Comparison of ENCODE assay signal across 28 mouse cellular contexts in genomic region chr5:141097878-141098277, GRCm38 (mm10).
A peak's percentile ranks its signal among the peaks of the same experiment; 100 is the strongest.
DNase-seq lines count a peak whose midpoint lies in the region; ATAC-seq and TF ChIP-seq lines count a peak whose summit lies in the region.
"Had no signal": no experiment of that assay in that cellular context is flagged by ENCODE, and none has a peak within 500 bp of the region (broad histone marks: within the 10 kb centered on the region; RNA-seq: fewer than 3 reads in every experiment).

No protein-coding gene starts in this region.

- ATAC-seq in heart, embryonic 14.5 days (ENCODE audit: insufficient number of reproducible peaks, insufficient read depth, low FRiP score, low read depth), result peak; percentile 82; the same call in 1 of the 2 replicates
- no peak for ATAC-seq in intestine, embryonic 15.5 days
- ATAC-seq: intestine, embryonic 16.5 days; midbrain, embryonic 15.5 days had no signal

- DNase-seq in heart, adult 18-20 months, result peak; percentile 28 to 40
- no peak for DNase-seq in heart, adult 2 months
- peak; percentile 19 for DNase-seq in retina, postnatal 1 day
- DNase-seq in retina, embryonic 14.5 days (ENCODE audit: low spot score), result no peak
- no peak for DNase-seq in frontal cortex, postnatal 25 days (ENCODE audit: low spot score in 2 of 2)
- DNase-seq: adrenal gland, adult 2 months; cerebellum, adult 11-12 months; cerebellum, postnatal 10 days; gastrocnemius, postnatal 14 days; kidney, adult 9 months; kidney, postnatal 14 days; left cerebral cortex, postnatal 4 days; lung, embryonic 14.5 days; lung, postnatal 36 days; right cerebral cortex, postnatal 4 days; thymus, adult 2 months; thymus, postnatal 4 days had no signal

- WGBS in heart, adult 2 months, result 21% methylated on average over 4 of the region's 4 CpGs
- WGBS in heart, embryonic 14.5 days, result 7% methylated on average over 4 of the region's 4 CpGs
- 59% methylated on average over 4 of the region's 4 CpGs for WGBS in intestine, embryonic 15.5 days

- TF ChIP-seq EP300 in heart, adult 2 months (IDR thresholded peaks at IDR 0.05; ENCODE audit: insufficient read depth, low read depth, low read length), result no peak

- H3K36me3 ChIP-seq in heart, adult 2 months (ENCODE audit: control insufficient read depth, insufficient read depth, low read length), result no peaks in the 10 kb centered on the region
- H3K36me3 ChIP-seq in heart, embryonic 14.5 days (ENCODE audit: control insufficient read depth, insufficient read depth, low read length), result no peaks in the 10 kb centered on the region
- no peaks in the 10 kb centered on the region for H3K36me3 ChIP-seq in intestine, embryonic 15.5 days
- H3K36me3 ChIP-seq: embryonic facial prominence, embryonic 13.5 days; hindbrain, embryonic 15.5 days; limb, embryonic 15.5 days; midbrain, embryonic 15.5 days; neural tube, embryonic 12.5 days had no signal

- no peak overlapping the region for H3K9ac ChIP-seq in heart, adult 2 months (ENCODE audit: low read depth, low read length)
- H3K9ac ChIP-seq in heart, embryonic 14.5 days (ENCODE audit: low read length), result no peak overlapping the region
- H3K9ac ChIP-seq in intestine, embryonic 15.5 days, result no peak overlapping the region
- H3K9ac ChIP-seq: embryonic facial prominence, embryonic 13.5 days; hindbrain, embryonic 15.5 days; limb, embryonic 15.5 days; liver, embryonic 14.5 days; lung, embryonic 14.5 days; midbrain, embryonic 15.5 days; neural tube, embryonic 12.5 days had no signal

- no peaks in the 10 kb centered on the region for H3K79me2 ChIP-seq in heart, adult 2 months (replicated peaks; ENCODE audit: control insufficient read depth, insufficient read depth, low read length)

- no peak overlapping the region for H3K4me2 ChIP-seq in heart, embryonic 14.5 days (ENCODE audit: low read length)
- H3K4me2 ChIP-seq in intestine, embryonic 15.5 days (replicated peaks), result no peak overlapping the region
- H3K4me2 ChIP-seq: embryonic facial prominence, embryonic 13.5 days; hindbrain, embryonic 15.5 days; limb, embryonic 15.5 days; lung, embryonic 14.5 days; midbrain, embryonic 15.5 days; neural tube, embryonic 12.5 days had no signal

- intact Hi-C loops in heart, adult 2 months (cut with DNase I), result loop anchor here (10.0 kb wide), 1 partner anchor 147 kb away; the partner anchor contains the start of gene Sdk1

- H3K27ac ChIP-seq in heart, adult 2 months, result no peak overlapping the region
- H3K27ac ChIP-seq in heart, embryonic 14.5 days (replicated peaks in 1 of 2; ENCODE audit: control insufficient read depth in 1 of 2, insufficient read depth in 1 of 2, low read depth in 2 of 2, low read length in 2 of 2), result peak overlapping the region in 1 of 2 experiments; percentile 15; a peak in 1 of 4 replicates
- H3K27ac ChIP-seq in intestine, embryonic 15.5 days, result no peak overlapping the region
- H3K27ac ChIP-seq: embryonic facial prominence, embryonic 13.5 days; hindbrain, embryonic 15.5 days; limb, embryonic 15.5 days; liver, embryonic 14.5 days; midbrain, embryonic 15.5 days; neural tube, embryonic 12.5 days; stomach, postnatal 0 days had no signal

- peaks cover 5% of the 10 kb centered on the region; the same call in 1 of the 2 replicates for H3K9me3 ChIP-seq in heart, embryonic 14.5 days (ENCODE audit: control insufficient read depth, low read length)
- H3K9me3 ChIP-seq in intestine, embryonic 15.5 days, result no peaks in the 10 kb centered on the region
- H3K9me3 ChIP-seq: embryonic facial prominence, embryonic 13.5 days; hindbrain, embryonic 15.5 days; limb, embryonic 15.5 days; megakaryocyte, embryonic 14.5 days; midbrain, embryonic 15.5 days; neural tube, embryonic 12.5 days had no signal

- TF ChIP-seq CTCF in heart, adult 2 months (IDR thresholded peaks at IDR 0.05), result no peak

- H3K27me3 ChIP-seq in heart, adult 2 months (ENCODE audit: control insufficient read depth, insufficient read depth, low read length), result no peaks in the 10 kb centered on the region
- no peaks in the 10 kb centered on the region; the same call in 1 of the 2 replicates for H3K27me3 ChIP-seq in heart, embryonic 14.5 days (ENCODE audit: control insufficient read depth, insufficient read depth, low read length)
- H3K27me3 ChIP-seq in intestine, embryonic 15.5 days (replicated peaks), result no peaks in the 10 kb centered on the region
- H3K27me3 ChIP-seq: embryonic facial prominence, embryonic 13.5 days; hindbrain, embryonic 15.5 days; limb, embryonic 15.5 days; megakaryocyte, embryonic 14.5 days; midbrain, embryonic 15.5 days; neural tube, embryonic 12.5 days had no signal

- no peak for TF ChIP-seq POLR2A in heart, adult 2 months (IDR thresholded peaks at IDR 0.05; ENCODE audit: insufficient read depth, low read depth, low read length)

- no peaks in the 10 kb centered on the region for H3K4me1 ChIP-seq in heart, adult 2 months (ENCODE audit: control insufficient read depth, insufficient read depth, low read length)
- peaks cover 9 to 14% of the 10 kb centered on the region in 2 experiments for H3K4me1 ChIP-seq in heart, embryonic 14.5 days (ENCODE audit: control insufficient read depth in 2 of 2, insufficient read depth in 2 of 2, low read length in 2 of 2)
- no peaks in the 10 kb centered on the region for H3K4me1 ChIP-seq in intestine, embryonic 15.5 days (replicated peaks)
- H3K4me1 ChIP-seq: embryonic facial prominence, embryonic 13.5 days; hindbrain, embryonic 15.5 days; limb, embryonic 15.5 days; megakaryocyte, embryonic 14.5 days; midbrain, embryonic 15.5 days; neural tube, embryonic 12.5 days had no signal

- H3K4me3 ChIP-seq in heart, adult 2 months, result no peak overlapping the region
- H3K4me3 ChIP-seq in heart, embryonic 14.5 days (ENCODE audit: control insufficient read depth in 1 of 2, insufficient read depth in 1 of 2, low read depth in 1 of 2, low read length in 2 of 2), result no peak overlapping the region
- H3K4me3 ChIP-seq in intestine, embryonic 15.5 days (replicated peaks), result no peak overlapping the region
- H3K4me3 ChIP-seq: embryonic facial prominence, embryonic 13.5 days; hindbrain, embryonic 15.5 days; limb, embryonic 15.5 days; megakaryocyte, embryonic 14.5 days; midbrain, embryonic 15.5 days; neural tube, embryonic 12.5 days had no signal

Comparison
In these comparisons a context has a peak if more than half of its experiments do, and no peak if none do; other contexts are left out.
1. DNase-seq: peak in heart, adult 18-20 months (2 of 2) and retina, postnatal 1 day (single experiment); none in heart, adult 2 months (0 of 2), retina, embryonic 14.5 days (single experiment) and frontal cortex, postnatal 25 days (0 of 2).